ENCODE assay signal across 16 mouse cellular contexts in genomic region chrX:161375568-161375967, GRCm38 (mm10).
DNase-seq lines count a peak whose midpoint lies in the region; ATAC-seq and TF ChIP-seq lines count a peak whose summit lies in the region.
"Had no signal": no experiment of that assay in that cellular context is flagged by ENCODE, and none has a peak within 500 bp of the region (broad histone marks: within the 10 kb centered on the region; RNA-seq: fewer than 3 reads in every experiment).

No protein-coding gene starts in this region.

- H3K27me3 ChIP-seq in limb, embryonic 14.5 days (ENCODE audit: control insufficient read depth, insufficient read depth, low read length): no peaks in the 10 kb centered on the region
- peaks cover 8% of the 10 kb centered on the region; the same call in 1 of the 2 replicates for H3K27me3 ChIP-seq in midbrain, embryonic 11.5 days (ENCODE audit: control insufficient read depth, insufficient read depth, low read length)
- H3K27me3 ChIP-seq: liver, embryonic 15.5 days had no signal

- 60% methylated on average over 1 of the region's 1 CpGs for WGBS in limb, embryonic 14.5 days
- 64% methylated on average over 1 of the region's 1 CpGs for WGBS in midbrain, embryonic 11.5 days

- no peak overlapping the region for H3K4me3 ChIP-seq in limb, embryonic 14.5 days (replicated peaks; ENCODE audit: low read length)
- no peak overlapping the region for H3K4me3 ChIP-seq in midbrain, embryonic 11.5 days (ENCODE audit: low read depth, low read length)
- H3K4me3 ChIP-seq: erythroblast, embryonic 14.5 days; left cerebral cortex, adult 2 months; liver, embryonic 15.5 days; midbrain, embryonic 13.5 days; neural tube, embryonic 15.5 days had no signal

- no peak overlapping the region for H3K27ac ChIP-seq in limb, embryonic 14.5 days (replicated peaks; ENCODE audit: low read depth, low read length)
- H3K27ac ChIP-seq in midbrain, embryonic 11.5 days (ENCODE audit: low read depth, low read length): no peak overlapping the region
- H3K27ac ChIP-seq: left cerebral cortex, adult 2 months; liver, embryonic 15.5 days; midbrain, embryonic 13.5 days; neural tube, embryonic 15.5 days had no signal

- no peaks in the 10 kb centered on the region for H3K36me3 ChIP-seq in limb, embryonic 14.5 days (ENCODE audit: control insufficient read depth, insufficient read depth, low read length)
- no peaks in the 10 kb centered on the region for H3K36me3 ChIP-seq in midbrain, embryonic 11.5 days (ENCODE audit: control insufficient read depth, insufficient read depth, low read length)
- H3K36me3 ChIP-seq: liver, embryonic 15.5 days; midbrain, embryonic 13.5 days; neural tube, embryonic 15.5 days had no signal

- no peaks in the 10 kb centered on the region for H3K9me3 ChIP-seq in limb, embryonic 14.5 days (ENCODE audit: control insufficient read depth, low read length)
- H3K9me3 ChIP-seq in midbrain, embryonic 11.5 days (ENCODE audit: control insufficient read depth, low read length): no peaks in the 10 kb centered on the region
- H3K9me3 ChIP-seq: liver, embryonic 15.5 days; midbrain, embryonic 13.5 days; neural tube, embryonic 15.5 days had no signal

- peak; percentile 6 for DNase-seq in adrenal gland, adult 2 months
- no peak for DNase-seq in adrenal gland, postnatal 4 days (ENCODE audit: low spot score in 2 of 2)
- DNase-seq in lung, postnatal 14 days: peak; percentile 9
- DNase-seq in lung, postnatal 4 days: no peak
- peak; percentile 6 for DNase-seq in c-Kit-positive CD71-negative TER-119-negative erythroid progenitor cells, embryonic 14.5 days (ENCODE audit: low read depth)
- peak; percentile 59 for DNase-seq in limb, embryonic 14.5 days (ENCODE audit: low spot score)
- DNase-seq in yolk sac, embryonic 10.5 days (ENCODE audit: low spot score): no peak
- DNase-seq in midbrain, embryonic 11.5 days (ENCODE audit: low spot score, missing footprints): no peak
- DNase-seq: B cell, adult 2 months; cerebellum, adult 9-10 months; kidney, adult 11 months had no signal

- no peak for ATAC-seq in limb, embryonic 14.5 days (ENCODE audit: low FRiP score, low read depth)
- no peak for ATAC-seq in midbrain, embryonic 11.5 days (ENCODE audit: low FRiP score)
- ATAC-seq: midbrain, embryonic 13.5 days had no signal

- no peak overlapping the region for H3K4me2 ChIP-seq in limb, embryonic 14.5 days (replicated peaks; ENCODE audit: low read depth, low read length, severe bottlenecking)
- no peak overlapping the region for H3K4me2 ChIP-seq in midbrain, embryonic 11.5 days
- H3K4me2 ChIP-seq: liver, embryonic 15.5 days; midbrain, embryonic 13.5 days; neural tube, embryonic 15.5 days had no signal

- H3K9ac ChIP-seq in limb, embryonic 14.5 days (ENCODE audit: low read depth, low read length, severe bottlenecking): no peak overlapping the region
- no peak overlapping the region for H3K9ac ChIP-seq in midbrain, embryonic 11.5 days (ENCODE audit: low read length)
- H3K9ac ChIP-seq: liver, embryonic 15.5 days; midbrain, embryonic 13.5 days; neural tube, embryonic 15.5 days had no signal

- TF ChIP-seq POLR2A in limb, embryonic 14.5 days (IDR thresholded peaks at IDR 0.05; ENCODE audit: borderline replicate concordance, extremely low read depth, insufficient read depth, insufficient read length): no peak

- H3K4me1 ChIP-seq in limb, embryonic 14.5 days (ENCODE audit: control insufficient read depth, insufficient read depth, low read length): no peaks in the 10 kb centered on the region
- no peaks in the 10 kb centered on the region for H3K4me1 ChIP-seq in midbrain, embryonic 11.5 days (ENCODE audit: control insufficient read depth, insufficient read depth, low read length)
- H3K4me1 ChIP-seq: liver, embryonic 15.5 days; midbrain, embryonic 13.5 days; neural tube, embryonic 15.5 days had no signal

Comparison
In these comparisons a context has a peak if more than half of its experiments do, and no peak if none do; other contexts are left out.
1. DNase-seq: peak in adrenal gland, adult 2 months (single experiment), lung, postnatal 14 days (single experiment), c-Kit-positive CD71-negative TER-119-negative erythroid progenitor cells, embryonic 14.5 days (single experiment) and limb, embryonic 14.5 days (single experiment); none in adrenal gland, postnatal 4 days (0 of 2), lung, postnatal 4 days (0 of 2), yolk sac, embryonic 10.5 days (single experiment) and midbrain, embryonic 11.5 days (single experiment).